Mouse (Mus musculus): ENCODE data around the gene Maip1. TPM values are rescaled to one million over a fixed set of nuclear protein-coding genes. Genes with fewer than 3 reads are reported as not detected.

Maip1 gene
- total RNA-seq, 2 experiments from 2014 or later, result 10.8 to 10.9 TPM

DNA sequence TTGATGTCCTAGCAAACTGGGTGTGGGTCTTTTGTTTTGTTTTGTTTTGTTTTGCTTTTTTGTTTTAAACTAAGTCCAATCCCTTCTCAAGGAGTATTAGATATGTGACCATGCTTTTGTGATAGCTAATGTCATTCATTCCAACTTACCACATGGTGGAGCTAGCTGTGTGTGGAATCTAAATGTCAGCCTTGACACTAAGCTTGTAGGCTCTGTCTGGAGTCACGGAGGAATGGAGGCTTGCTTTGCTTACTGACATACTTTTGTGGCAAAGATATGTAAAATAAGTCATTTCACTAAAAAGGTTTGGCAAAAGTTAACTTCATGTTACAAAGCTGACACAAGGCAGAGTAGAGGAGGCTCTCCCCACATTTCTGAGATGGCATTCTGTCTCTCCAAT lies 17.6 kb downstream of the Maip1 start:
- intact Hi-C loops (cut with DNase I), result loop anchor here (10.0 kb wide), 1 partner anchor 871 kb away; no protein-coding TSS in a partner anchor

DNA sequence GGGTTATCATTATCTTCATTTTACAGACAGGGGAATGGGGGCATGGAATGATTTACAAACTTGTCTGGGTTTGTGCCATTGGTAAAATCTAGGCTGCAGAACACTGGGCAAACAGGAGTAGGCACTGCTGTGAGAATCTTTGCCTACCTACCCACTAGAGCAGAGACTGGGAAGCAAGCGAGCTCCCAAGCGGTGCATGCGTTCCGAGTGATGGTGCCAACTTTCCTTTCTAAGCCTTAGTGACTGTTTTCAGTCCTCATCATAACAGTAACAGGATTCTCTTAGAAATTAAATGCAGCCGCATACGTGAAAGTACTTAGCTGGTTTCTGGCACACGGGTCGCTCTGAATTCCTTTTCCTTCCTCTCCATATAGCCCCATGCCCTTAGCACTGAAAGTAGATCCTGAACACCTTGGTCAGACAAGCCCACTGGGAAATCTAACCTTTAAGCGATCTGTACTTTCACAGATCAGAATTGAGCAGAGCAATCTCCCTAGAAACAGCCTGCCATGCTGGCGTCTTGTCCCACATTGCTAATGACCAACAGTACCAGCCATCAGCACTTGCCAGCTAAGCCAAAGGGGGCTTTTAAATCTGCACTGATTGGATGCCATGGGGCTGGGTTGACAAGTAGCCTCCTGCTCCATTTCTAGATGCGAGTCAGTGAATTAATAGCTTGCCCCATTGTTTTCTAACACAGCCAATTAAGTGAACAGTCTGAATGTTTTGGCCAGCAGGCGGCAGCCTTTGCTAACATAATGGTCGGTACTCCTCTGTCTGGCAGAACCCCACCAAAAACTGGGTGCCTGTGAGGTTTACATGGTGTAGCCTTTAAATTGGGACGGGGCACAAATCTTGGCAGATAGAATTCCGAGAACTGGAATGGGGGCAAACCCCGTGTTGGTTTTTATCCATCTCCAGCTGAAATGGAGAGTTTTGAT lies 22.5 kb downstream of the Maip1 start:
- intact Hi-C loops (cut with DNase I), result loop anchor here (2.0 to 10.0 kb wide), 7 partner anchors 348 to 866 kb away; no protein-coding TSS in a partner anchor
- DNase-seq (ENCODE audit: low spot score), result peak; percentile 77

More for the DNA sequence above, 17.6 kb downstream of the Maip1 start:
- DNase-seq (ENCODE audit: low spot score), result no peak

DNA sequence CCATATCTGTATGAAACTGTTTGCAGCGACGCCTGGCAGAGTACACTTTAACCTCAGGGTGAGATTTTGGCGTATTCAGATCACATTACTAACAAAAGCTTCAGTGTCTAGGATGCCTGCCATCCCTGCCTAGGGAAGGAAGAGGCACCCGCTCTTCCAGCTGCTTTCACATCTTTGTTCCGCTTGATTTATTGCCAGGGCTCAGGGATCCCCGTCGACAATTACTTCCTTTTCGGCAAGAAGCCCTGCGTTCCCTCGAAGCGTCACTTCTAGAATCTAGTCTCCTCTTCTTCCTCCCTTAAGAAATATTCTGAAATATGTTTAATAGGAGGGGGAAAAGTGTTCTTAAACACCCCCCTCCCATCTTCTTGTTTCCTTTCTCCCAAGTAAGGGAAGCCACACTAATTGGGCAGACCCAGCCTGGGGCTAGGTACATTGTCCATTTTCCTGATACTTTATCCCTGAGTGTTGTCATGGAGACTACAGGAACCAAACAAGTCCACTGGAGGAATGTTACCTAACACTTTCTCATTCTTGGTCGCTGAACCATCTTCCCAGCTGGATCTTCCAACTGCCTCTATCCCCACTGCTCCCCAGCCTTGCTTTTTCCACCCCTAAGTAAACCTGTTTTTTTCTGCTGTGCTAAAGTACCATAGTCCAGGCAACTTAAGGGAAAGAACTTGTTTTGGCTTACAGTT lies 23.8 kb downstream of the Maip1 start:
- intact Hi-C loops (cut with DNase I), result loop anchor here (2.0 to 10.0 kb wide), 7 partner anchors 347 to 865 kb away; no protein-coding TSS in a partner anchor
- DNase-seq (ENCODE audit: low spot score), result peak; percentile 15

DNA sequence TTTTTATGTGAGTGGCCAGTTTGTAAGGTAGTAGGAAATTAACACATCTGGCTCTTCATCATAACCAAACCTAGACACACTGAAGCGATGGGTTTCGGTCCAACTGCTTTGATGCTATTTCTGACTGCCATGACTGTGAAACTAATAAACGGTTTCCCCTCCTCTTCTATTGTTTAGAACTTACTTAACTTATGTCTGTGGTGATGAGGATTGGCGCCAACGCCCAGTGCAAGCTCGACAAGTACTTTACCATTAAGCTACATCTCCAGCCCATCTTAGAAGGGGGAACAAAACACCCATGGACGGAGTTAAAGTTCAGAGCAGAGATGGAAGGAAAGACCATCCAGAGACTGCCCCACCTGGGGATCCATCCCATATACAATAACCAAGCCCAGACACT lies 27.0 kb downstream of the Maip1 start:
- no peak for DNase-seq (ENCODE audit: low spot score)
- intact Hi-C loops (cut with DNase I), result no loop called here

DNA sequence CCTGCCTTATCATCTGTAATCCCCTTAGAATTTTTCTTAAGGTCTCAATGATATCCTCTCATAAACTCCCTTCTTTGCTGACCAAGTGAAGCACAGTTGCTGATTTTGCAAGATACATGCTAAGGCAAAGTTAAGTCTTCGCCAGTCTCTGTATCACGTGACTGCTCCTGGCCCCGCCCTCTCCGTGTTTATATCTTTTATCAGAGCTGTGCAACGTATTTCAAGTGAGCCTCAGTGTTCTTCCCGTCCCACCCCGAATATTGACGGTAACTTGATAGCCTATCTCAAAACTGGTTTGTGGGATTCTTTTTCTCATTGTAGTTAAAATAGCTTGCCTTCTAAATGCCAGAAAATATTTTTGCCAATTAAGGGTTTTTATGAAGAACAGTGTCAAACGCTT lies 30.3 kb downstream of the Maip1 start:
- intact Hi-C loops (cut with DNase I), result no loop called here
- peak; percentile 23 for DNase-seq (ENCODE audit: low spot score)

DNA sequence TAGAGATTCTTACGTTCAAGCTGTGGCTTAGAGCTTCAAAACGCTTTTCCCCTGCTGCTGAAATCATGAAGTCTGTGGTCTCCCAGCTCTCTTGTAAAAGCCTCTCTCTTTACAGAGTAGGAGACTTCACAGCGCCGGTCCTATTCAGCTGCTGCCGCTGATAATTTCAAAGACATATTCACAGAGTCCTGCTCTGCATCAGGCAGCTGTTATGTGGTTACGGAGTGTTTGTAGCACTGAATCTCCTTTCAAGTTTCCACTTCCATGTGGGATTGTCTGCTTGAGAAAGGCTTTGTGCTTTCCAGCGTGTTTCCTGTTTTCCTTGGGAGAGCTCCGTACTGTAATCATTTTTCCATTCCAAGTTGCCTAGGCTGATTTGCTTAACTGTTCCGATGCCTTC lies 30.8 kb downstream of the Maip1 start:
- DNase-seq (ENCODE audit: low spot score), result peak; percentile 9
- intact Hi-C loops (cut with DNase I), result no loop called here

DNA sequence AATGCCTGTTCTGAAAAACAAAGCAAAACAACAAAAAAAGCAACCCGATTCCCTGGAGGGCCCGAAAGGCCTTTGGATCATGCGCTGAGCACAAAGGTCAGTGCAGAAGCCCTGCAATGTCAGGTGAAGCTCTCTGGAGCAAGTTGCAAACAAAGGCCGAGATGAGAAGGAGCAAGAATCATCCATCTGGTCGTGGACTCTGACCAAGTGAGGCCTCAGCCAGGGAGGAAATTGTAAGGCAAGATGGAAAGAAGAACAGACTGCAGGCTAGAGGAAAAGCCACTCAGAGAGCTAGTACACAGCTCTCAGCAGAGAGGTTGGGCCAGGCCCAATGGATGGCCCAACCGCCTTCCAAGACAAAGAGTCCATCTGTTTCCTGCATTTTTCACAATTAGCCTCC lies 32.9 kb downstream of the Maip1 start:
- no peak for DNase-seq (ENCODE audit: low spot score)
- intact Hi-C loops (cut with DNase I), result no loop called here

DNA sequence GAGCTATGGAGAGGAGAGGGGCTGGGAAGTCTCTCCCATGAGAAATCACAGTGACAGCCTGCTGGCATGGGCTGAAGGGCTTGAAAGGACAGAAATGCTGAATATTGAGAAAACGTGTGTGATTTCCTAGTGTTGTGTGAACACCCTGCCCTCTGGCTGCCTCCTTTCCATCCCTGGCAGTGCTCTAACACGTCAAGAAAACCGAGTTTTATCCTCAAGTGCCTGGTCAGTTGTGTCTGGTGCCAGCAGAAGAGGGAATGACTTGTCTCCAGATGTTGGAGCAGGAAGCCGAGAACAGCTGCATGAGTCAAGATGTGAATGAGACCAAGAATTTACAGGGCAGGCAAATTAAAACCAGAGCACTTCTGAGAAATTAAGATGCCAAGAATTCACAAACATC lies 34.6 kb downstream of the Maip1 start:
- peak; percentile 21 for DNase-seq (ENCODE audit: low spot score)
- intact Hi-C loops (cut with DNase I), result no loop called here

DNA sequence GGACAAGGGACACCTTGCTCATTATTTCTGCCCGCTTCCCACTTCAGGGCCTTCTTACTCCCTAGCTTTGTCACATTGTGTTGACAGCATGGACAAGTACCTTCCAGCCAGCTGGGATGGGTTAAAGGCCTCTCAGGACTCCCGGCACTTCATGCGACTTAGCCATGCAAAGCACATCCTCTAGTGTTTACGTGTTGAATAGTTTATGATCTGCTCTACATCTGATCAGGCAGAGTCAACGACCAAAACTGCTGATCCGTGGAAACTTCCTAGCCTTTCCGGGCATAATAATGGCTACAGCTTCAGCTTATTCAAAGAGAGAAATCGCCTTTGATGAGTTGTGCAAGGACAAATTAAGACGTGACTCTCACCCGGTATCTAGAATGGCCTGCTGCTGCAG lies 39.6 kb downstream of the Maip1 start:
- no peak for DNase-seq (ENCODE audit: low spot score)
- intact Hi-C loops (cut with DNase I), result no loop called here

DNA sequence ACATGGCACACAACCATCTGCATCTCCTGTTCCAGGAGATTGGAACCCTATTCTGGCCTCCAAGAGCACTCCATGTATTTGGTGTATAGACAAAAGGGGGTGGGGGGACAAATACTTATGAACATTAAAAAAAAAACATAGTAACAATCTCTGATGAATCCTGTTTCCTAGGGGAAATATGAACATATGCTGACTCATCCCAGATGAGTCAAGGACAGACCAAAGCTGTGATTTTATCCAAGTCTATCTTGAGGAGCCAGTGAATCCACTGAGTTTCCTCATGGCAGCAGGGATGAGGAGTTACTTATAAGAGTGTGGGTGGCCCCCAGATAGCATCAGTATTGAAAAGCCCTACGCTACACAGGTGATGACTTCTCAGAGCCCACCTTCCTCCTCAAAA lies 44.1 kb downstream of the Maip1 start:
- intact Hi-C loops (cut with DNase I), result no loop called here
- DNase-seq (ENCODE audit: low spot score), result no peak

DNA sequence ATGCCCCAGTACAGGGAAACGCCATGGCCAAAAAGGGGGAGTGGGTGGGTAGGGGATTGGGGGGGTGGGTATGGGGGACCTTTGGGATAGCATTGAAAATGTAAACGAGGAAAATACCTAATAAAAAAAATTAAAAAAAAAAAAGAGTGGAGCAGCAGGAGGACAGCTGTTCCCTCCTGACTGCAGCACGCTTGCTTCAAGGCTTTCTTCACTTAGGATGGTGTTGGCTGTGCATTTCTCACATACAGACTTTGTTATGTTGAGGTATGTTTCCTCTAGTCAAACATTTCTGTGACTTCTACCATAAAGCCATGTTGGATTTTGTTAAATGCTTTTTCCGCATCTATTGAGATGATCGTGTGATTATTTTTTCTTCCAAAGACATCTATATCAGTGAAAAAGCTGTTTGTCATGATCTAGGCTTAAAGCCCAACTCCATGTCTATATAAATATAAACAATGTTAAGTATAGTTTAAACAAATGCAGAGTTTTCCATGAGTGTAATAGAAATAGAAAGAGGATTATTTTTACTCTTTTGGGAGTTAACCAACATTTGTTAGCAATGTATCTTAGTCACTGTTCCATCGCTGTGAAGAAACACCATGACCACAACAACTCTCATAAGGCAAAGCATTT lies 54.3 kb downstream of the Maip1 start:
- intact Hi-C loops (cut with DNase I), result no loop called here

More for the DNA sequence above, 54.3 kb downstream of the Maip1 start:
- no peak for DNase-seq (ENCODE audit: low spot score)

Other genes starting within 250 kb of the Maip1 start
- 1 to 10 TPM; 2.0 to 2.6 TPM for gene 1700066M21Rik, start 28.7 kb upstream of the Maip1 start, total RNA-seq (2021)
- gene Tyw5, start 773 bp downstream of the Maip1 start, total RNA-seq (2021), result 1 to 10 TPM; 5.4 to 5.5 TPM

Measured in heart, postnatal 25 days (tissue).